Mouse (Mus musculus) ES-E14 (cell line): Measurements from ENCODE around the gene Wdr19. TPM values are rescaled to one million over a fixed set of nuclear protein-coding genes. Genes with fewer than 3 reads are reported as not detected.

Experiments
- DNase-seq: peaks from one replicate; pipeline ENCODE4 v3.0.0-alpha.2; 2013; ENCODE audit warnings: low read depth, low spot score
- H3K27ac ChIP-seq: 2 replicates; pipeline ENCODE4 v1.5.1; 2012; ENCODE audit warnings: low read depth, mild to moderate bottlenecking, low read length, moderate library complexity, mixed read lengths; ENCODE audit not compliant: poor library complexity, insufficient read depth, severe bottlenecking
- H3K36me3 ChIP-seq: 2 replicates; pipeline ENCODE4 v1.6.1; 2012; ENCODE audit warnings: mild to moderate bottlenecking, low read length, moderate library complexity, mixed read lengths; ENCODE audit not compliant: control insufficient read depth, poor library complexity, insufficient read depth, severe bottlenecking
- H3K4me1 ChIP-seq, 2 experiments: fragments of 150-350 bp in 1 of 2; sonication (generic) in 1 of 2; 2 replicates each; pipeline ENCODE4 v1.6.1; 2012; ENCODE audit warnings: low read length in 2 of 2, mild to moderate bottlenecking in 1 of 2, mixed read lengths in 1 of 2; ENCODE audit not compliant: control insufficient read depth in 2 of 2, insufficient read depth in 2 of 2, poor library complexity in 1 of 2
- H3K4me3 ChIP-seq, 2 experiments: fragments of 150-350 bp in 1 of 2; sonication (generic) in 1 of 2; 2 replicates each; pipeline ENCODE4 v1.5.1; 2012; ENCODE audit warnings: low read length in 2 of 2, low read depth in 1 of 2, mild to moderate bottlenecking in 1 of 2, mixed read lengths in 1 of 2; ENCODE audit not compliant: insufficient read depth in 1 of 2, poor library complexity in 1 of 2, severe bottlenecking in 1 of 2
- H3K9ac ChIP-seq: 2 replicates; pipeline ENCODE4 v1.6.1; 2012; ENCODE audit warnings: low read depth, mild to moderate bottlenecking, low read length, mixed read lengths; ENCODE audit not compliant: poor library complexity, insufficient read depth, severe bottlenecking
- H3K9me3 ChIP-seq: fragments of 150-350 bp; sonication (generic); 2 replicates; pipeline ENCODE4 v1.6.1; 2012; ENCODE audit warnings: low read depth, mild to moderate bottlenecking, low read length; ENCODE audit not compliant: control insufficient read depth, insufficient read depth
- CHD2 ChIP-seq: IDR thresholded peaks from 2 replicates; pipeline ENCODE4 v1.6.1; 2014; ENCODE audit warnings: mild to moderate bottlenecking, low read depth, low read length, inconsistent platforms
- HCFC1 ChIP-seq: IDR thresholded peaks from 2 replicates; pipeline ENCODE4 v1.6.1; 2012; ENCODE audit warnings: low read length, inconsistent platforms, borderline replicate concordance; ENCODE audit not compliant: insufficient read depth
- MAFK ChIP-seq: IDR thresholded peaks from 2 replicates; pipeline ENCODE4 v1.6.1; 2014; ENCODE audit warnings: mild to moderate bottlenecking, low read depth, low read length, inconsistent platforms; ENCODE audit not compliant: insufficient read depth
- ZC3H11A ChIP-seq: IDR thresholded peaks from 2 replicates; pipeline ENCODE4 v1.6.1; 2012; ENCODE audit warnings: low read depth, mild to moderate bottlenecking, inconsistent platforms, low read length, borderline replicate concordance
- ZNF384 ChIP-seq: IDR thresholded peaks from 2 replicates; pipeline ENCODE4 v1.6.1; 2012; ENCODE audit warnings: low read depth, low read length, inconsistent platforms
- in situ Hi-C, 2 experiments: fragments of 600-800 bp; cut with MboI; formaldehyde crosslinking; loops; one replicate each; pipeline ENCODE4 v1.15.1; 2025; ENCODE audit warnings: low sequenced_read_pairs in 2 of 2, inconsistent platforms in 1 of 2; ENCODE audit not compliant: unreplicated experiment in 2 of 2
- total RNA-seq: library from RNA; depleted of rRNA; stranded (reverse); fragments of 300-350 nt; gene quantifications from 2 replicates; pipeline ENCODE4 v1.2.3, GENCODE M21; 2012

Gene Wdr19
- total RNA-seq, 1 experiment = 5.3 TPM

DNA sequence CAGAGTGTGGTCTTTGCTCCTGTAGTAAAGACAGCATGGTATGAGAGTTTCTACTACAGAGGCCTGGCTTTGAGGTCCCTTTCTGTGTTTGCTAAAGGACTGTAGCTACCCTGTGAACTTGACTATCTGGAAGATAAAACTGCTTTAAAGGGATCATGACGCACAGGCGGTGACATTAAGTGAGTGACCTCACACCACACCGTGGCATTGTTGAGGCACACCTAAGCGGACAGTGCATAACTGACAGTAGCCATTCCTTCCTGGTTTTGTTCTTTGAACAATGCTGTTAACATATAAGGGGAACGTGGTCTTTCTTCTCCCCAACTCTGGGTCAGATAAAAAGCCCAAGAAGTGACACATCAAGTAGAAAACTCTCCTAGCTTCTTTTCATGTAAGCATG is 24.6 kb downstream of the Wdr19 start:
- Histone ChIP-seq H3K27ac (no peak overlapping the region), H3K4me1 (peaks cover 0 to 3% of the 10 kb centered on the region in 2 experiments; a peak in 1 of 4 replicates), H3K9me3 (no peaks in the 10 kb centered on the region), H3K36me3 (no peaks in the 10 kb centered on the region), H3K9ac (no peak overlapping the region), H3K4me3 (no peak overlapping the region)
- no peak for TF ChIP-seq ZC3H11A
- TF ChIP-seq CHD2 = no peak
- TF ChIP-seq ZNF384 = no peak
- no peak for TF ChIP-seq HCFC1
- no peak for TF ChIP-seq MAFK
- in situ Hi-C loops = no loop called here
- DNase-seq = no peak

DNA sequence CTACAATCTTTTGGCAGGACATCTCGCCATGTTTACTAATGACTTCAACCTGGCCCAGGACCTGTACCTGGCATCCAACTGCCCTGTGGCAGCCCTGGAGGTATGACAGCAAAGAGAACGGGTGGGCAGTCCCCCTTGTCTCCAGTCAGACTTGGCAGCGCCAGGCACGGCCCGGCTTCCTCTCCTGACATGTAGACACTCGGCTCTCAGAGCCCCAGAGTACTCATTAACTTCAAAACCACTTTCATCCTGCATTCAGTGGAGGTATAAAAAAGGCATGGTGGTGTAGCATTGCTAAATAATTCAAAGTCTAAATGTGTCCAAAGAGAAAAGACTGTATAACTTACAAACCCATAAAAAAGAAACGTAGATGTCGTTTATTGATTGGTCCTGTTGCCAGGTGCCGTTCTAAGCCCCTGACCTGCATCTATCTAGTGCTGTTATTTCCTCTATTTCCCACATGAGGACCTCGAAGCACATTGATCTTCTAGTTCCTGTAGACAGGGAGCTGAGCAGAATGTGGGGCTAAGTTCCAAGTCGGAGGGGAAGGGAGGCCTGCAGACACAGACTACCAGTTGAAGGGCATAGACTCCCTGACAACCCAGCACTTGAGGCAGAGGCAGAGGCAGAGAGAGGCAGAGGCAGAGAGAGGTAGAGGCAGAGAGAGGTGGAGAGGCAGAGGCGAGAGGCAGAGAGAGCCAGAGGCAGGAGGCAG is 31.9 kb downstream of the Wdr19 start:
- Histone ChIP-seq H3K9me3 (no peaks in the 10 kb centered on the region), H3K9ac (no peak overlapping the region), H3K27ac (no peak overlapping the region), H3K36me3 (no peaks in the 10 kb centered on the region), H3K4me1 (no peaks in the 10 kb centered on the region), H3K4me3 (no peak overlapping the region)
- DNase-seq = no peak
- in situ Hi-C loops = no loop called here
- TF ChIP-seq MAFK = no peak
- TF ChIP-seq ZNF384 = no peak
- TF ChIP-seq ZC3H11A = no peak
- TF ChIP-seq HCFC1 = no peak
- no peak for TF ChIP-seq CHD2

DNA sequence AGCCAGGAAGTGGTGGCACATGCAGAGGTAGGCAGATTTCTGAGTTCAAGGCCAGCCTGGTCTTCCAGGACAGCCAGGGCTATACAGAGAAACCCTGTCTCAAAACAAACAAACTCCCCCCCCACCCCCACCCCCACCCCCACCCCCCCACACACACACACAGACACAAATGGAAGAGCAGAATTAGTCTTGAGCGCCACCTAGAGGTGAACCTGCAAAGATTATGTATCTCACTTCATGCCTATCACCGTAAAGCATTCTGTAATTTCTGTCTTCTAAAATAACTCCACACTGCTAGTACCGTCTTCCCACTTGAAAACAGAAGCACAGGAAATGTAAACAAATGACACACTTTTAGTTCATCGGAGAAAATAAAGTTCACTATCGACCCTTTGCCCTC is 43.2 kb downstream of the Wdr19 start:
- Histone ChIP-seq H3K9ac (no peak overlapping the region), H3K27ac (no peak overlapping the region), H3K36me3 (no peaks in the 10 kb centered on the region), H3K4me3 (no peak overlapping the region), H3K4me1 (no peaks in the 10 kb centered on the region), H3K9me3 (no peaks in the 10 kb centered on the region)
- DNase-seq = peak; percentile 38
- in situ Hi-C loops = no loop called here
- TF ChIP-seq HCFC1 (no peak), ZNF384 (no peak), CHD2 (no peak), ZC3H11A (no peak), MAFK (no peak)

DNA sequence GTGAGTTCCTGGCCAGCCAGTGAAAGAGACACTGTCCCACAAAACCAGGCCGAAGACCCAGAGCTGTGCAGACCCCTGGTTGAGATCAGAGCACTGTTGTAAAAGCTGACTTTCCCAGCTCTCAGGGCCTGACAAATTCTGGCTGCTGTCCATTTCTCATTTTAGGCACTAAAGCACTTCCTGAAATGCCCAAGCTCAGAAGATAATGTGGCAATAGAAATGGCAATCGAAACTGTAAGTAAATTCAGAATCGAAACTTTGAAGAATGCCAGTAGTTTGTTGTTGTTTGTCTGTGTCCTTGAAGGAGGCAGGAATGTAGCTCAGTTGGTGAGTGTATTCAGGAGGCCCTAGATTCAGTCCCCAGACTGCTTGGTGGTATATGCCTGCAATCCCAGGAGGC is 47.8 kb downstream of the Wdr19 start:
- Histone ChIP-seq H3K27ac (no peak overlapping the region), H3K9ac (no peak overlapping the region), H3K4me1 (peaks cover 0 to 5% of the 10 kb centered on the region in 2 experiments; a peak in 1 of 4 replicates), H3K36me3 (no peaks in the 10 kb centered on the region), H3K9me3 (no peaks in the 10 kb centered on the region), H3K4me3 (no peak overlapping the region)
- no peak for DNase-seq
- in situ Hi-C loops = no loop called here
- no peak for TF ChIP-seq ZNF384
- TF ChIP-seq CHD2 = no peak
- no peak for TF ChIP-seq HCFC1
